Mouse (Mus musculus): ENCODE measurements around the gene Dlgap4. TPM values are rescaled to one million over a fixed set of nuclear protein-coding genes. Genes with fewer than 3 reads are reported as not detected.
A peak's percentile ranks its signal among the peaks of the same experiment; 100 is the strongest.

The Dlgap4 gene
- polyA plus RNA-seq, 1 experiment from 2014 or later = 188 TPM

- H3K36me3 ChIP-seq = no peaks in the 10 kb centered on the region
- H3K27ac ChIP-seq (replicated peaks) = no peak overlapping the region
- no peak overlapping the region for H3K4me2 ChIP-seq
- H3K4me1 ChIP-seq = peaks cover 12% of the 10 kb centered on the region
- H3K27me3 ChIP-seq (replicated peaks) = no peaks in the 10 kb centered on the region; the same call in 1 of the 2 replicates
- no peak overlapping the region; the same call in 1 of the 2 replicates for H3K9ac ChIP-seq (replicated peaks)
- H3K9me3 ChIP-seq (replicated peaks) = no peaks in the 10 kb centered on the region
- 50% methylated on average over 3 of the region's 3 CpGs for WGBS
- no peak for ATAC-seq (ENCODE audit: low FRiP score)
- H3K4me3 ChIP-seq (replicated peaks) = no peak overlapping the region
Observed at GRCm38 (mm10) chr2:156643406-156643805, 29.9 kb downstream of the Dlgap4 start.

GRCm38 (mm10) chr2:156645145-156645544 is 31.6 kb downstream of the Dlgap4 start:
- H3K27ac ChIP-seq (replicated peaks) = no peak overlapping the region
- WGBS = 21% methylated on average over 6 of the region's 6 CpGs

DNA sequence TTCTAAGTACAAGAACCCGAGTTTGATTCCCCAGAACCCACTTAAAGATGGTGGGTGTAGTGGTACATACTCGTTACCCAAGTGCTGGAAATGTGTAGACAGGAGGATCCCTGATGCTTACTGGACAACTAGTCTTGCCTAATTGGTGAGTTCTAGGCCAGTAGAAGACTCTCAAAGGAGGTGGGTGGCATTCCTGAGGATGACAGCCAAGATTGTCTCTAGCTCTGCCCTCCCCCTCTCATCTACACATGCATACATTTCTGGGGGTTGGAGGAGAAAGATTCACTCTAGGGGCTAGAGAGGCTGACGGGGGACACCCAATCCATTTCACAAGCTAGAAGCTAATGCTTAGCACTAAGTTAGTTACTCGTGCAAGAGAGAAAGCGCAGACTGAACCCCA is 33.4 kb downstream of the Dlgap4 start:
- no peaks in the 10 kb centered on the region for H3K36me3 ChIP-seq
- WGBS = 84% methylated on average over 5 of the region's 5 CpGs
- no peak overlapping the region for H3K4me2 ChIP-seq
- H3K9ac ChIP-seq (replicated peaks) = no peak overlapping the region
- no peak overlapping the region for H3K4me3 ChIP-seq (replicated peaks)
- ATAC-seq (ENCODE audit: low FRiP score) = no peak
- H3K27me3 ChIP-seq (replicated peaks) = no peaks in the 10 kb centered on the region; the same call in 1 of the 2 replicates
- no peak overlapping the region for H3K27ac ChIP-seq (replicated peaks)
- no peaks in the 10 kb centered on the region for H3K9me3 ChIP-seq (replicated peaks)
- H3K4me1 ChIP-seq = peaks cover 19% of the 10 kb centered on the region

More at GRCm38 (mm10) chr2:156645145-156645544, 31.6 kb downstream of the Dlgap4 start:
- no peaks in the 10 kb centered on the region; the same call in 1 of the 2 replicates for H3K27me3 ChIP-seq (replicated peaks)
- no peak overlapping the region for H3K9ac ChIP-seq (replicated peaks)
- ATAC-seq (ENCODE audit: low FRiP score) = no peak
- no peaks in the 10 kb centered on the region for H3K9me3 ChIP-seq (replicated peaks)
- H3K4me1 ChIP-seq = peaks cover 12% of the 10 kb centered on the region
- H3K36me3 ChIP-seq = no peaks in the 10 kb centered on the region
- H3K4me2 ChIP-seq = no peak overlapping the region
- no peak overlapping the region for H3K4me3 ChIP-seq (replicated peaks)

- ATAC-seq (ENCODE audit: low FRiP score) = no peak
- H3K9ac ChIP-seq (replicated peaks) = no peak overlapping the region
- H3K36me3 ChIP-seq = no peaks in the 10 kb centered on the region
- H3K9me3 ChIP-seq (replicated peaks) = no peaks in the 10 kb centered on the region
- H3K4me3 ChIP-seq (replicated peaks) = no peak overlapping the region
- peaks cover 19% of the 10 kb centered on the region for H3K4me1 ChIP-seq
- H3K27ac ChIP-seq (replicated peaks) = no peak overlapping the region
- peaks cover 8% of the 10 kb centered on the region for H3K27me3 ChIP-seq (replicated peaks)
- WGBS = 70% methylated on average over 5 of the region's 5 CpGs
- H3K4me2 ChIP-seq = no peak overlapping the region
Observed at GRCm38 (mm10) chr2:156648042-156648441, 34.5 kb downstream of the Dlgap4 start.

DNA sequence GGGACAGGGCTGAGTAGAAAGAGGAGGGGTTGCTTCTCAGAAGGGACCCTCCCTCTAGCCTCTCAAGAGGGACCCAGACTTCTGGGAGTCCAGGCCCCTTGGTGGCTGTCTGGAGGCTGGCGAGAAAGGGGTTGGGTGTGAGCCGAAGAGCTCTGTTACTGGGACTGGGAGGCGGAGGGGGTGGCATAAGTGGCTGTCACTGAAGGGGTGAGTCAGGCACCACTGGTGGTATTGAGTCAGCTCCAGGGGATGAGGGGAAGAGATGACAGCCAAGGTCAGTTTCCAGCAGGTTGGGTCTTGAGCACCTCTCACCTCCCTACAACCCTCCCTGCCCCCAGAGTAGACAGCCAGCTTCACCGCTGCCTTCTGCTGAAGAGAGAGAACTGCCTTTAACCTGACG is 35.9 kb downstream of the Dlgap4 start:
- no peak for ATAC-seq (ENCODE audit: low FRiP score)
- Histone ChIP-seq H3K36me3 (no peaks in the 10 kb centered on the region), H3K9me3 (replicated peaks) (no peaks in the 10 kb centered on the region), H3K4me3 (replicated peaks) (no peak overlapping the region), H3K4me1 (peaks cover 16% of the 10 kb centered on the region), H3K4me2 (no peak overlapping the region), H3K27me3 (replicated peaks) (peaks cover 9% of the 10 kb centered on the region; the same call in 1 of the 2 replicates), H3K27ac (replicated peaks) (no peak overlapping the region), H3K9ac (replicated peaks) (no peak overlapping the region)
- 87% methylated on average over 5 of the region's 5 CpGs for whole genome bisulfite sequencing

DNA sequence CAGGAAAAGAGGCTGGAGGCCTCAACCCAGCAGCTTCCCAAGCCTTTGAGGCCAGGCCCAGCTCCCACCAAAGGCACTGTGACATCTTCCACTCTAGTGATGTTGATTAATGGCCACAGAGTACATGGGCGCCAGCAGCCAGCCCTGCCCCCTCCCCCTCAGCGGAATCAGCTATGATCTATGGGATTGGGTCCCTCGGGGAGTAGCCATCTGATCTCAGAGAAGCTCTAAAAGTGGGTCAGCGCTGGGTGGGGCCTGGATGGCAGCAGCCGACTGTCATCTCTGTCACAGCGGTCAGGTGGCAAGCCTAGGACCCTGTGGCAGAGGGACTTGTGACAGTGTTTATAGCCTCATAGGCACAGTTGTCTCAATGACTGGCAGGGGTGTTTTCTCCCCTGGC is 37.5 kb downstream of the Dlgap4 start:
- H3K9ac ChIP-seq (replicated peaks) = no peak overlapping the region
- H3K36me3 ChIP-seq = no peaks in the 10 kb centered on the region
- H3K27ac ChIP-seq (replicated peaks) = no peak overlapping the region
- H3K9me3 ChIP-seq (replicated peaks) = no peaks in the 10 kb centered on the region
- ATAC-seq (ENCODE audit: low FRiP score) = peak; percentile 32; the same call in 1 of the 2 replicates
- peaks cover 9% of the 10 kb centered on the region; the same call in 1 of the 2 replicates for H3K27me3 ChIP-seq (replicated peaks)
- H3K4me2 ChIP-seq = no peak overlapping the region
- H3K4me1 ChIP-seq = peaks cover 7% of the 10 kb centered on the region; the same call in 1 of the 2 replicates
- WGBS = 54% methylated on average over 6 of the region's 6 CpGs
- H3K4me3 ChIP-seq (replicated peaks) = no peak overlapping the region

GRCm38 (mm10) chr2:156652841-156653240 is 39.3 kb downstream of the Dlgap4 start:
- Histone ChIP-seq H3K4me3 (replicated peaks) (no peak overlapping the region), H3K9ac (replicated peaks) (no peak overlapping the region), H3K9me3 (replicated peaks) (no peaks in the 10 kb centered on the region), H3K4me2 (no peak overlapping the region), H3K36me3 (no peaks in the 10 kb centered on the region), H3K4me1 (peaks cover 7% of the 10 kb centered on the region; the same call in 1 of the 2 replicates), H3K27me3 (replicated peaks) (peaks cover 9% of the 10 kb centered on the region; the same call in 1 of the 2 replicates), H3K27ac (replicated peaks) (no peak overlapping the region)
- ATAC-seq (ENCODE audit: low FRiP score) = no peak
- WGBS = 11% methylated on average over 8 of the region's 8 CpGs

- Histone ChIP-seq H3K27me3 (replicated peaks) (peaks cover 9% of the 10 kb centered on the region; the same call in 1 of the 2 replicates), H3K9ac (replicated peaks) (no peak overlapping the region), H3K4me2 (no peak overlapping the region), H3K27ac (replicated peaks) (no peak overlapping the region), H3K4me1 (peaks cover 7% of the 10 kb centered on the region; the same call in 1 of the 2 replicates), H3K9me3 (replicated peaks) (no peaks in the 10 kb centered on the region), H3K4me3 (replicated peaks) (no peak overlapping the region), H3K36me3 (no peaks in the 10 kb centered on the region)
- no peak for ATAC-seq (ENCODE audit: low FRiP score)
- 73% methylated on average over 5 of the region's 5 CpGs for WGBS
Observed at GRCm38 (mm10) chr2:156654148-156654547, 40.6 kb downstream of the Dlgap4 start.

- no peaks in the 10 kb centered on the region for H3K9me3 ChIP-seq (replicated peaks)
- peaks cover 5% of the 10 kb centered on the region; the same call in 1 of the 2 replicates for H3K4me1 ChIP-seq
- no peak overlapping the region for H3K4me2 ChIP-seq
- no peak overlapping the region for H3K9ac ChIP-seq (replicated peaks)
- H3K36me3 ChIP-seq = no peaks in the 10 kb centered on the region
- H3K27ac ChIP-seq (replicated peaks) = no peak overlapping the region
- H3K4me3 ChIP-seq (replicated peaks) = no peak overlapping the region
- no peak for ATAC-seq (ENCODE audit: low FRiP score)
- H3K27me3 ChIP-seq (replicated peaks) = peaks cover 9% of the 10 kb centered on the region; the same call in 1 of the 2 replicates
- 69% methylated on average over 5 of the region's 5 CpGs for WGBS
Observed at GRCm38 (mm10) chr2:156655626-156656025, 42.1 kb downstream of the Dlgap4 start.

DNA sequence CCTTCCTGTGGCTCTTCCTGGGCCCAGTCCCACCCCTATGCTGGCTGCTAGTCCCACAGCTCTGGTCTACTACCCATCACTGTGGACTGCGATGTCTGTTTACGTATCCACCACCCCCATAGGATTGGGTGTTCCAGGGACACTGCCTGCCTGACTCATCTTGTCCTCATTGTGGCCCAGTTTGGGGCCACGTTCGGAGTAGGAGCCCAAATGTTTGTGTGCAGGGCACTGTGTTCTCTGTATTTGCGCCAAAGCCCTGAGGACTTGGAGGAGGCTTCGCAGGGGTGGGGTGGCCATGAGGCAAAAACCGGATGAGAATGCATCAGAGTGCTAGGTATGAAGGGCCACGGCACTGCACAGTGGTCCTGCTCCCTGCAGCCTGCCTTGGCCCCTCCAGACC is 44.0 kb downstream of the Dlgap4 start:
- H3K9me3 ChIP-seq (replicated peaks) = no peaks in the 10 kb centered on the region
- H3K27me3 ChIP-seq (replicated peaks) = peaks cover 5% of the 10 kb centered on the region; the same call in 1 of the 2 replicates
- no peak overlapping the region for H3K9ac ChIP-seq (replicated peaks)
- WGBS = 93% methylated on average over 8 of the region's 8 CpGs
- no peak overlapping the region for H3K27ac ChIP-seq (replicated peaks)
- H3K4me3 ChIP-seq (replicated peaks) = no peak overlapping the region
- no peak for ATAC-seq (ENCODE audit: low FRiP score)
- H3K4me2 ChIP-seq = no peak overlapping the region
- no peaks in the 10 kb centered on the region for H3K36me3 ChIP-seq
- H3K4me1 ChIP-seq = no peaks in the 10 kb centered on the region

- ATAC-seq (ENCODE audit: low FRiP score) = no peak
- Histone ChIP-seq H3K4me3 (replicated peaks) (no peak overlapping the region), H3K9ac (replicated peaks) (no peak overlapping the region), H3K36me3 (no peaks in the 10 kb centered on the region), H3K4me2 (no peak overlapping the region), H3K4me1 (no peaks in the 10 kb centered on the region), H3K9me3 (replicated peaks) (no peaks in the 10 kb centered on the region), H3K27me3 (replicated peaks) (no peaks in the 10 kb centered on the region), H3K27ac (replicated peaks) (no peak overlapping the region)
- 86% methylated on average over 10 of the region's 10 CpGs for WGBS
Observed at GRCm38 (mm10) chr2:156658221-156658620, 44.7 kb downstream of the Dlgap4 start.

GRCm38 (mm10) chr2:156658751-156659150 is 45.2 kb downstream of the Dlgap4 start:
- H3K4me2 ChIP-seq = no peak overlapping the region
- no peaks in the 10 kb centered on the region for H3K9me3 ChIP-seq (replicated peaks)
- no peaks in the 10 kb centered on the region for H3K27me3 ChIP-seq (replicated peaks)
- no peak overlapping the region for H3K4me3 ChIP-seq (replicated peaks)
- no peaks in the 10 kb centered on the region for H3K4me1 ChIP-seq
- no peak for ATAC-seq (ENCODE audit: low FRiP score)
- no peak overlapping the region for H3K27ac ChIP-seq (replicated peaks)
- 65% methylated on average over 7 of the region's 7 CpGs for WGBS
- no peaks in the 10 kb centered on the region for H3K36me3 ChIP-seq
- H3K9ac ChIP-seq (replicated peaks) = no peak overlapping the region
